Mouse (Mus musculus): ENCODE data around the gene Dram2. TPM values are rescaled to one million over a fixed set of nuclear protein-coding genes. Genes with fewer than 3 reads are reported as not detected.
"Not testable (repeated sequence)": the region's sequence is repeated elsewhere in the genome, so short reads cannot be mapped to it uniquely, and the experiment has no call there.

Dram2 gene
- polyA plus RNA-seq, 1 experiment from 2014 or later: 61.3 TPM

GRCm38 (mm10) chr3:106553411-106553810 is 5.8 kb downstream of the Dram2 start:
- 91% methylated on average over 5 of the region's 5 CpGs for WGBS
- H3K36me3 ChIP-seq (replicated peaks): peaks cover 14% of the 10 kb centered on the region; the same call in 1 of the 2 replicates
- no peak overlapping the region for H3K9ac ChIP-seq
- H3K27ac ChIP-seq: no peak overlapping the region
- no peaks in the 10 kb centered on the region for H3K9me3 ChIP-seq
- no peaks in the 10 kb centered on the region for H3K27me3 ChIP-seq (replicated peaks)
- no peak overlapping the region for H3K4me2 ChIP-seq
- H3K4me3 ChIP-seq: no peak overlapping the region
- H3K4me1 ChIP-seq: peaks cover 18% of the 10 kb centered on the region
- ATAC-seq (replicated peaks): no peak

DNA sequence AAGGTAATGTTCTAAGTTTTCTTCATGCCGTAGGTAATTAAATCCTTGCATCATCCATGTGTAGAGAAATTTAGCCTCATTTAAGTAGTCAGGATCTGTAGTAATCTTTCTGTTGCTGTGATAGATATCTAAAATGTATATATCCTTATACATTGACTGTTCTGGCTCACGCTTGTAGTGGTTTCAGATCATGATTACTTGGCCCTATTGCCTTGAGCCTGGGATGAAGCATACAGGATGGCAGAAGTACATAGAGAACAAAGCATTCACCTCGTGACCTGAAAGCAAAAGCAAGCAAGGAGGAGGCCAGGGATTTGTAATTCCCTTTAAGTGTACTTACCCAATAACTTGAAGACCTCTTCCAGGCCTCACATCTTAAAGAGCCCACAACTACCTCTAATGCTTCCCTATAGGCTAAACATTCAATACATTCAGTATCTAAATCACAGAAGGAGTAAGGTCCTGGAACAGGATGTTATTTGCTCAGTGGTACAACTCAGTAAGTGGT is 8.2 kb downstream of the Dram2 start:
- Histone ChIP-seq H3K27ac (no peak overlapping the region), H3K27me3 (replicated peaks) (no peaks in the 10 kb centered on the region), H3K9ac (no peak overlapping the region), H3K4me1 (peaks cover 4% of the 10 kb centered on the region), H3K4me2 (no peak overlapping the region), H3K36me3 (replicated peaks) (peaks cover 14% of the 10 kb centered on the region; the same call in 1 of the 2 replicates), H3K4me3 (no peak overlapping the region), H3K9me3 (no peaks in the 10 kb centered on the region)
- ATAC-seq (replicated peaks): no peak
- 87% methylated on average over 3 of the region's 3 CpGs for WGBS

- H3K27ac ChIP-seq: no peak overlapping the region
- peaks cover 14% of the 10 kb centered on the region; the same call in 1 of the 2 replicates for H3K36me3 ChIP-seq (replicated peaks)
- H3K9me3 ChIP-seq: no peaks in the 10 kb centered on the region
- H3K4me3 ChIP-seq: no peak overlapping the region
- H3K27me3 ChIP-seq (replicated peaks): no peaks in the 10 kb centered on the region
- H3K4me1 ChIP-seq: no peaks in the 10 kb centered on the region
- H3K9ac ChIP-seq: no peak overlapping the region
- H3K4me2 ChIP-seq: no peak overlapping the region
- no peak for ATAC-seq (replicated peaks)
Measured at GRCm38 (mm10) chr3:106558271-106558670, 10.7 kb downstream of the Dram2 start.

GRCm38 (mm10) chr3:106565876-106566275 is 18.3 kb downstream of the Dram2 start:
- Histone ChIP-seq H3K9me3 (no peaks in the 10 kb centered on the region), H3K9ac (no peak overlapping the region), H3K27me3 (replicated peaks) (no peaks in the 10 kb centered on the region), H3K4me1 (no peaks in the 10 kb centered on the region), H3K27ac (no peak overlapping the region), H3K4me2 (no peak overlapping the region), H3K4me3 (no peak overlapping the region), H3K36me3 (replicated peaks) (peaks cover 8% of the 10 kb centered on the region; the same call in 1 of the 2 replicates)
- WGBS: 93% methylated on average over 3 of the region's 3 CpGs
- ATAC-seq (replicated peaks): no peak

DNA sequence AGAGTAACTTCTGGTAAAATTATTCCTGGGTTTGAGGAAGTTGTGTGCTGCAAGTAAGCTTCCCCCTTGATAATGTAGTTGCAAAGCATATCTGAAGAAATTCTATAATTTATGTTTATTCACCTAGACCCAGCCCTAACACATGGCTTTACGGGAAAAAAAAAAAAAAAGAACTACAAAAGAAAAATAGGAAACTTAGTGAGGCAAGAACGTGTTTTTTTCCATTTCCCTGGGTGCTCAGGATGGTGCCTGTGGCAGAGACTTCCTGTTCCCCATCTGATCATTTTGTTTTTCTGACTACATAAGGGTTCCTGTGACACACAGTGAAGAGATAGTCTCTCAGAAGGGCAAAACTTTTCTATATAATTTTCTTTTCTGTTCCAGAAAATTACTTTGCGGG is 25.6 kb downstream of the Dram2 start:
- Histone ChIP-seq H3K4me2 (no peak overlapping the region), H3K27ac (no peak overlapping the region), H3K9ac (no peak overlapping the region), H3K9me3 (no peaks in the 10 kb centered on the region), H3K36me3 (replicated peaks) (peaks cover 12% of the 10 kb centered on the region; the same call in 1 of the 2 replicates), H3K4me1 (no peaks in the 10 kb centered on the region), H3K4me3 (no peak overlapping the region), H3K27me3 (replicated peaks) (no peaks in the 10 kb centered on the region)
- WGBS: 88% methylated on average over 3 of the region's 3 CpGs
- ATAC-seq (replicated peaks): no peak

DNA sequence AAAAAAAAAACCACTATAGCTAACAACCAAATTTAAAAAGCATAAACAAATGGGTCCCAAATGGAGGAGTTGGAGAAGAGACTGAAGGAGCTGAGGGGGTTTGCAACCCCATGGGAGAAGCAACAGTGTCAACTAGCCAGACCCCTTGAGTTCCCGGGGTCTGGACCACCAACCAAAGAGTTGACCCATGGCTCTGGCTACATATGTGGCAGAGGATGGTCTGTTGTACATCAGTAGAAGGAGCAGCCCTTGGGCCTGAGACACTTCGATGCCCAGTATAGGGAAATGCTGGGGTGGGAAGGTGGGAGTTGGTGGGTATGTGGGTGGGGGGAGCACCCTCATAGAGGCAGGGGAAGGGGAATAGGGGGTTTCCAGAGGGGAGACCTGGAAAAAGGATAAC is 31.7 kb downstream of the Dram2 start:
- no peak overlapping the region for H3K27ac ChIP-seq
- no peak overlapping the region for H3K9ac ChIP-seq
- no peaks in the 10 kb centered on the region for H3K9me3 ChIP-seq
- H3K4me3 ChIP-seq: no peak overlapping the region
- H3K4me2 ChIP-seq: no peak overlapping the region
- ATAC-seq (replicated peaks): no peak
- no peaks in the 10 kb centered on the region for H3K36me3 ChIP-seq (replicated peaks)
- no peaks in the 10 kb centered on the region for H3K27me3 ChIP-seq (replicated peaks)
- H3K4me1 ChIP-seq: no peaks in the 10 kb centered on the region
- 86% methylated on average over 2 of the region's 2 CpGs for WGBS

DNA sequence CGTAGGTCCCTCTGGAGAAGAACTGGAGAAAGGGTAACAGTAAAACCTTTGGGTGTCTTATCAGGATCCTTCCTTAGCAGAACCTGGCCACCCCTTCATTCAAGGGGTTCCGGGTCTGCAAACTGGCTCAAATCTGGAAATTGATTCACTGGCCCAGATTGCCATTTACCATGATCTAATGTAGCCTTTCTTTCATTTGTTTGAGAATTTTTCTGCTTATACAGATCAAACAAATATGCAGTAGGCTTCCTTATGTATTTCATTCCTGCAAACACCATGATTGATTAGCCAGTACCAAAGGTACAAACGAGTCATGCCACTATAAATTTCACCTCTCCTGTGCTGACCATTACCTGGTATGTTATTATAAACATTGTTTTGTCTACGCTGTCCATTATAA is 46.0 kb downstream of the Dram2 start:
- H3K9me3 ChIP-seq; H3K4me2 ChIP-seq; H3K27me3 ChIP-seq (replicated peaks); H3K4me1 ChIP-seq; ATAC-seq (replicated peaks); H3K9ac ChIP-seq; H3K27ac ChIP-seq; H3K4me3 ChIP-seq; H3K36me3 ChIP-seq (replicated peaks): not testable (repeated sequence)
- WGBS: 84% methylated on average over 4 of the region's 4 CpGs

DNA sequence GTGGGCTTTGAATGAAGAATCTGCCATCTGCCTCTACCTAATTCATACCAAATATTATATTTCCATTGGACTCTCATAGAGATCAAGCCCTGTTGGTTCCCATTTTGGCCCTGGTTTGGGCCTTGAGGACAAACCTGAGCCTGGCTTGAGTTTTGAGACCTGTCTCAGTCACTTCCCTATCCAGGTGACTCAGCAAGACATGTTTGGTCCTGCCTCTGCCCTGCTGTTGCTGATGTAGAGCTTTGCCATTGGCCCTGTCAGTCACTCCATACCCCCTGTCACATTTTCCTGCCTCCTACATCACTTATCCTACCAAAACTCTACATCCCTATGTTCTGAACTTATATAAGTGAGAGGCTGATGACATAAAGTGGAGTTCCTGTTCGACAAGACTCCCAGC is 70.5 kb downstream of the Dram2 start:
- no peak overlapping the region for H3K27ac ChIP-seq
- no peaks in the 10 kb centered on the region for H3K9me3 ChIP-seq
- 80% methylated on average over 1 of the region's 1 CpGs for WGBS
- no peak for ATAC-seq (replicated peaks)
- no peaks in the 10 kb centered on the region for H3K27me3 ChIP-seq (replicated peaks)
- H3K4me2 ChIP-seq: no peak overlapping the region
- no peaks in the 10 kb centered on the region for H3K4me1 ChIP-seq
- H3K4me3 ChIP-seq: no peak overlapping the region
- H3K36me3 ChIP-seq (replicated peaks): no peaks in the 10 kb centered on the region
- H3K9ac ChIP-seq: no peak overlapping the region

Other genes starting within 250 kb of the Dram2 start
- not detected in 2 replicates for gene Chil6, start 141.6 kb upstream of the Dram2 start, polyA plus RNA-seq (2015; fragmentation: Nextera tagmentation; extraction: Ambion mirVana)
- 0.67 and 0.78 TPM in 2 replicates for gene Dennd2d, start 65.4 kb upstream of the Dram2 start, polyA plus RNA-seq (2015; fragmentation: Nextera tagmentation; extraction: Ambion mirVana)
- gene Cept1, start within 50 bp of the Dram2 start, polyA plus RNA-seq (2015; fragmentation: Nextera tagmentation; extraction: Ambion mirVana): 46.5 and 47.7 TPM in 2 replicates
- 17.4 and 19.9 TPM in 2 replicates for gene Lrif1, start 137.2 kb downstream of the Dram2 start, polyA plus RNA-seq (2015; fragmentation: Nextera tagmentation; extraction: Ambion mirVana)
- 4.4 and 4.8 TPM in 2 replicates for gene Cd53, start 242.4 kb downstream of the Dram2 start, polyA plus RNA-seq (2015; fragmentation: Nextera tagmentation; extraction: Ambion mirVana)

Data from midbrain, embryonic 15.5 days (tissue).